Mouse (Mus musculus) kidney, adult 18-20 months (tissue): ENCODE data around the gene Rrm2.
A peak's percentile ranks its signal among the peaks of the same experiment; 100 is the strongest.
"Not testable (repeated sequence)": the region's sequence is repeated elsewhere in the genome, so short reads cannot be mapped to it uniquely, and the experiment has no call there.

ENCODE experiments used
- DNase-seq: peaks from one replicate; pipeline ENCODE4 v3.0.0; 2021

Gene Rrm2

DNA sequence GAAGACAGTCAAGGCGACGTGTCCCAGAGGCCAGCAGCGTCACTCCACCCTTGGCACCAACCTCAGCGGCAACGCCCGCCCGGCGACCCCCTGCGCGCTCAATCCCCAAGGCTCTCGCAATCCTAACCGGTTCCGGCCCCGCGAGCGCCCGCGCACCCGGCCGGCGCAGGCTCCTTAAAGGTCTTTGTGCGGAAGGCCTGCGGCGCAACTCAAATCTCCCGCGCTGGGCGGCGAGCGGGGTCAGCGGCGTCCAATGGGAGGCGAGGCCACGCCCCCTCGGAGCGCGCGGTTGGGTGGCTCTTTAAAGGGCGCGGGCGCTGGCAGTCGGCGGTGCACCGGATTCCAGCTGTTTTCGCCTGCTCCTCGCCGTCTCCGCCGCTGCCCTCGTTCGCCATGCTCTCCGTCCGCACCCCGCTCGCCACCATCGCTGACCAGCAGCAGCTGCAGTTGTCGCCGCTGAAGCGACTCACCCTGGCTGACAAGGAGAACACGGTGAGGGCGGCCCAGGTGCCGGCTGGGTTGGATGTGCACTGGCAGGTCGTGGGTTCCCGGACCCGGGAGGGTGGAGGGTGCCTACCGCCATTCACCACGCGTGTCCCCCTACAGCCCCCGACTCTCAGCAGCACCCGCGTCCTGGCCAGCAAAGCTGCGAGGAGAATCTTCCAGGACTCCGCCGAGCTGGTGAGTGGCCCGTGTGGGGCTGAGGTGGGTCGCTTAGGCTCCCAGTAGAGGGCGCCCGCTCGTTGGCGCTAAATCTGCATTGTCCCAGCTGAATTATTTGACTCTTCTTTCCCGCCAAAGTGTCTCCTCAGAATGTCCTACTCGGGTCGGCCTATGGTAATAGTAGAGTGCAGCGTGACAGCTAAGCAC, at the start of gene Rrm2:
Rrm2 (plus strand) TSS at position 288 of the 870 bp plus-strand sequence.
- peak; percentile 94 for DNase-seq

DNA sequence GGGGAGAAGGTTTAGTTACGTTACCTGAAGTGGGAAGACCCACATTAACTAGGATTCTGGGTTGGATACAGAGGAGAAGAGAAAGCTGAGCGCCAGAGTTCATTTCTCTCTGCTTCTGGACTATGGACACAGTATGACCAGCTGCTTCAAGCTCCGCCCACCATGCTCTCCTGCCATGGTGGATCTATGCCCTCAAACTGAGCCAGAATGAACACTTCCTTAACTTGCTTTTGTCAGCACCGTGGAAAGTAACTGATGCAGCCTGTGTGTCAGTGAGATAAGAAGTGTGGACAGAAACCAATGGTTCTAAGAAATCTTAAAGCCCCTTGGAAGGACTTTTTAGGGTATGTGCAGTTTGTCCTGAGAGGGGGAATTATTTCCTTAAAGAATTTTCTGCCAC, 49.0 kb upstream of the Rrm2 start:
- DNase-seq = no peak

DNA sequence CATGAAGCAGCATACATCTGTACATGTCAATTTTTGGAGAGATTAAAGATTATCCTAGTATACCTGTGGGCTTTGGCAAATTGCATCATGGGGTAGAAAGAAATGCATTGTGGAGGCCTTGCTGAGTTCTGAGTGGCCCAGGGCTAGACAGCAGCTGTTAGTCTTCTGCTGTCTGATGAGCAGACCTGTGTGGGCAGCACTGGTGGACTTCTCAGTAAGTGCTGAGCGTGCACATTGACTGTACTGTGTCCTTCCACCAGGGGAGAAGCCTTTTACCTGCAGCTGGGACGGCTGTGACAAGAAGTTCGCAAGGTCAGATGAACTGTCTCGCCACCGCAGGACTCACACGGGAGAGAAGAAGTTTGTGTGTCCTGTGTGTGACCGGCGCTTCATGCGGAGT, 48.1 kb upstream of the Rrm2 start:
- no peak for DNase-seq

DNA sequence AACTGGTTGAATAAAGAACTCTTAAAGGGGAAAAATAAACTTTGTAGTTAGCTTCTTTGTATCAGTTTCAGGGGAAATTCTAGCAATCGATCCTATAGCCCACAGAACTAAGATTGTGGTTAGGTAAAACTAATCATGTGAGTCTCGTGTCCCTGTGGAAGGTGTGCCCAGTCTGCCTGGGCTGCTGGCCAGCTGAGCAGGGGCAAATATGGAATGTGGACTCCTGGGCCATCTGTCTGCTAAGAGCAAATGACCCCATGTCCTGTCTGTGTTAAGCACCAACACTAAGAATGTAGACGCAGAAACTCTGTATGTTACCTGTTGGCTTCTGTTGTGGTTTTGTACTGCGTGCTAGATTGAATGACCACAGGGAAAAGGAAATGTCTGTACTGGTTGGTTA, 46.9 kb upstream of the Rrm2 start:
- peak; percentile 63 for DNase-seq

GRCm38 (mm10) chr12:24662131-24662530, 45.9 kb upstream of the Rrm2 start:
- no peak for DNase-seq

GRCm38 (mm10) chr12:24680096-24680491, 27.9 kb upstream of the Rrm2 start:
- peak; percentile 57 for DNase-seq

GRCm38 (mm10) chr12:24680492-24681285, 27.4 kb upstream of the Rrm2 start:
- DNase-seq = peak; percentile 50

GRCm38 (mm10) chr12:24681286-24682023, 26.6 kb upstream of the Rrm2 start, which contains the start of gene Cys1:
TSS of gene Cys1 (minus strand) at chr12:24681813.
- DNase-seq = peak; percentile 82

GRCm38 (mm10) chr12:24682563-24682962, 25.5 kb upstream of the Rrm2 start:
- peak; percentile 80 for DNase-seq

DNA sequence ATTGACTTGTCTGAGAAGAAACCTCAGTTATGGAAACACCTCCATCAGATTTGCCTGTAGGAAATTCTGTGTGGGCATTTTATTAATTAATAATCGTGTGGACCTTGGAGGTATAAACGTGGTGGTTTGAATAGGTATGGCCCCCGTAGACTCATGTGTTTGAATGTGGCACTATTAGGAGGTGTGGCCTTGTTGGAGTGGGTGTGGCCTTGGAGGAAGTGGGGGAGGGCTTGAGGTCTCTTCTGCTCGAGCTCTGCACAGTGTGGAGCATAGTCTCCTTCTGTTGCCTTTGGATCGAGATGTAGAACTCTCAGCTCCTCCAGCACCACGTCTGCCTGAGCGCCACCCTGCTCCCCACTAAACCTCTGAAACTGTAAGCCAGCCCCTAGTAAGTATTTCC, 24.6 kb upstream of the Rrm2 start:
- peak; percentile 60 for DNase-seq

DNA sequence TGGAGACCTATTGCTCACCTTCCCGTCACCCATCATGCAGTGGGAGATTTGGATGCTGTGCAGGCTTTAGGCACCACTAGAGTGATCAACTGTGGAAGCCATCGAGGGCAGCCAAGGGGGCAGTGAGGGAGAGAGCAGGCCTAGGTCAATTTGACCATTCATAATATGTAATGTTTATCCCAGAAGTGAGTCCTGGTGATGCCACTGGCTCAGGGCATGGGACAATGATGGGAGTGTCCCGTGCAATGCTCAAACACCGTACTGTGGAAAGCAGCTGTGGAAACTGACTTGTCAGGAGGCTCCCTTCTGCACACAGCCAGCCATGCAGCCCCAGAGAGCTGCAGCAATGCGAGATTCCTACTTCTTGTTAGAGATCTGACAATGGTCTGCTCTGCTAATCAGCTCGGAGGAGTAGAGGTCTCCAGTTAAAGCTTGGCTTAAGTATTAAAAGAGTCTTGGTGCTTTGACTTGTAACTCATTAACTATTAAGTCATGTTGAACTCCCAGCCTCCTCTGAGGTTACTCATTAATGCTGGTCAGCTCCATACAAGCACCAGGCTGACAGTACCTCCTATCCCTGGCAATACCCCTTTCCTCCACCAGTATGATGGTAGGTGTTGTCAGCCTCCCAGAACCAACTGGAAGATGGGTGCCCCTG, 21.9 kb upstream of the Rrm2 start:
- peak; percentile 68 for DNase-seq

- peak; percentile 52 for DNase-seq
Observed at GRCm38 (mm10) chr12:24686696-24687346, 21.2 kb upstream of the Rrm2 start.

- peak; percentile 52 for DNase-seq
Observed at GRCm38 (mm10) chr12:24690351-24690750, 17.7 kb upstream of the Rrm2 start.

DNA sequence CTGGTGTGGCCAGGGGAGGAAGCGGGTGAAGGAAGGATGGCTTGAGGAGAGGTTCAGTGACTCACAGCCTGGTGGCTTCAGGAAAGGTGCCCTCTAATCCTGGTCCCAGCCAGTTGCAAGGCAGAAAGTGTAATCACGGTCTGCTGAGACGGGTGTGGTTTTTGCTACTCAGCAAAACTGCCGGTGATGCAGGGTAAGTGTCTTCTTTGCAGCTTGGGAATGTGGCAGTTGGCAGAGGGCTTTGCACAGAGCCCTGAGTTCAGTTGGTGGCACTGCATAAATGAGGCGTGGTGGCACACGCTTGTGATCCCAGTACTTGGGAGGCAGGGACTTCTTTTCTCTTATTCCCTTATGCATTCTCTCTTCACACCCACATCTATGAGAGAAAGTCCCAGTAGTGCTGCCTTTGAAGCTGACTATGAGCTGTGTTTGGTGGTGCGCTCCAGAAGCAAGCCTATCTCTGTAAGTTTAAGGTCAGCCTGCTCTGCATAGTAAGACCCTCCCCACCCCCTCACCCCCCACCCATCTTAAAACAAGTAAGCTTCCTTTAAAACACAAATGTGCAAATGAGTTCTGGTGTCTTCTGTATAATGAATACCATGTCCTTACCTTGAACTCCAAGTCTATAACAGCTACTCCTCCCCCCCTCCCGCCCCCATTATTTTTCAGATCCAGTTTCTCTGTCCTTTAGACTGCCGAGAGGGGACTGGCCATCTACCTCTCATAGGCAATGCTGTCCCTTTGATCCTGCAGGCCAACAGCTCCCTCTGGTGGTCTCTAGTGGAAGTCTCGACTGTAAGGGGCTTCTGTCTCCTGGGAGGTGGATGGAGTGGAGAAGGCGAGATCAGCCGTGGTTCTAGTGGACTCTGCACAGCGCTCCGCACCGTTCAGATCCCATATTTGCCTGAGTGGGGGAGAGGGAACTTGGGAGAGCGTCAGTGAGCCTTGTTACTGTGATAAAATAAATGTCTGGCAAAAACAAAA, 11.2 kb upstream of the Rrm2 start:
- DNase-seq = peak; percentile 90

DNA sequence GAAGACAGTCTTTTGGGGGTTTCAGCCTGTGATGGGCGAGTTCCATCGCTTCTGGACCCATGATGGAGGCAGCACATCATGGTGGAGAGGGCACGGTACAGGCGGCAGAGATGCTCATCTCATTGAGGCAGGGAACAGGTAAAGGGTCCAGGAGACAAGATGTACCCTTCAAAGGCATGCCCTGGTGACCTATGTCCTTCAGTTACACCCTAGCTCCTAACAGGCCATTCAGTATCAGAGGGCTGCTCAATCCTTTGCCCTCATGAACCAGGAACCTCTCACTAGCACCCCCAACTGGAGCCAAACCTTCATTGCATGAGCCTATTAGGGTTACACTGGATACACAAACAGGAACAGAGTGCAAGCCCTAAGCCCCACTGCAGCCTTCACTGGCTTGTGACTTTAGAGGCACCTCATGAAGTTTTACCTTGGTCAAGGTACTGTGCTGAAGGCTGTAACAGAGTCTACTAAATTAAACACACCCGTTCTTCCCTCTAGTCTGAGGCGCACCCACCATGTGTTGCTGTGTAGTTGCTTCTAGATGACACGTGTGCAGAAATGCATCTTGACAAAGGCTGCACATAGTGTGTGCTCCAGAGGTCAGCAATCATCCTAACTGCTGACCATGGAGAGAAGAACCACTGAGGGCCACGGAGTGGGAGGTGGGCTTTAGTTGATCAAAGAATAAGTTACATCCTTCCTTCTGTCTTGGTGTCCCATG, 10.4 kb upstream of the Rrm2 start:
- DNase-seq = no peak

GRCm38 (mm10) chr12:24698514-24698913, 9.5 kb upstream of the Rrm2 start:
- DNase-seq = no peak

DNA sequence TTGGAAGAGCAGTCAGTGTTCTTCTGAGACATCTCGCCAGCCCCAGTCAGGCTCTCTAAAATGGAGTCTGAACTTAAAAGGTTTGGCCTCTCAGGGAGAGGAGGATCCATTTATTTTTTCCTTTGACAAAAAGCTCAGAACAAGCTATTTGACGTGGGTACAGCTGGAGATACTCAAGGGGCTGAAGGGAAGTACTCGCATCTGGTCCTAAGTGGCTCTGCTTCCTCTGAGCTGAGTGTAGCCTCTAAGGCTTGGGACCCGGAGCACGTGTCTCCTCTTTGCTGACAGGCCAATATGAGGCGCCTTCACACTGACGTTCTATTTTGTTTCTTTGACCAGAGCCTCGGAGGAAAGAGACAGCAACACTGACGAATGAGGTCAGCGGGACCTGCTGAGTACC, 8.5 kb upstream of the Rrm2 start:
- DNase-seq = no peak

DNA sequence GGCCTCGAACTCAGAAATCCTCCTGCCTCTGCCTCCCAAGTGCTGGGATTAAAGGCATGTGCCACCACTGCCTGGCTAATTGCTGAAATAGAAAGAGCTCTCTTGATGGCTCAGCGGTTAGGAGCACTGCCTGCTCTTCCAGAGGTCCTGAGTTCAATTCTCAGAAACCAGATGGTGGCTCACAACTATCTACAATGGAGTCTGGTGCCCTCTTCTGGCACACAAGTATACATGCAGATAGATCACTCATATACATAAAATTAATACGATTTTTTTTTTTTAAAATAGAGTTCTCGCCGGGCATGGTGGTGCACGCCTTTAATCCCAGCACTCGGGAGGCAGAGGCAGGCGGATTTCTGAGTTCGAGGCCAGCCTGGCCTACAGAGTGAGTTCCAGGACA, 6.4 kb upstream of the Rrm2 start:
- not testable (repeated sequence) for DNase-seq

- no peak for DNase-seq
Observed at GRCm38 (mm10) chr12:24703013-24703412, 5.0 kb upstream of the Rrm2 start.
